Mouse (Mus musculus) Muller cell, postnatal 12 days (primary cell): Measurements from ENCODE around the gene Ghrhr.

Experiments used
- DNase-seq: peaks from one replicate; pipeline ENCODE4 v3.0.0-alpha.2; 2015; ENCODE audit errors: inconsistent ontology term

The Ghrhr gene

DNA sequence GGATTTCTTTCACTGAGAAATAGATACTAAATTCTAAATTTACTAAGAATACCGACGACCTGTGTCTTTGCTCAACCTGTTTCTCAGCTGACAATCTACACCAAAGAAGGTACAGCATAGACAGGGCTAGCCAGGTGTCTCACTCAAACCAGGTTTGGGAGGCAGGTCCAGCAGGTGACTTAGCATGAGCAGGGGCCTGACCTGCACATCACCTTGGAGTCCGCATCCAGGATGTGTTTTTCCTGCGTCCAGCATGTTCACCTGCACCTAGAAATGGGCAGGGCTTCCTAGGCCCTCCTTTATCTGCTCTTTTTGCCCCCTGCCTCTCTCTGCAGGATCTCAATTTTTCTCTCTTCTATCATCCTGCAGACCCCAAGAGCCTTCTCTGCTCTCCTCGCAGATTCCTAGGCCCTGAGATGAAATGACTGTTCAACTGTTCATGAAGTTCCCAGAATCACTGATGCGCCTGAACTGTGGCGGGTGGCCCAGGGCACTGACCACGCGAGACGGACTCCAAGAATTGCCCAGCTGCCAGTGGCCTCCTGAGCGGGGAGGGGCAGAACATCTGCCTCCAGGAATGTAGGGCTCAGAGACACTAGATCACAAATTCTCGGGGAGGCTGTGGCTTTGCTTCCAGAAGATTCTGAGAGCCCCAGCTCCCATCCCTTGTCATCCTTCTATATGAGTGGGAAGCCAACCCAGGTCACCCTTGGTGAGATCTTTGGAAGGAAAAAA, 22.2 kb upstream of the Ghrhr start:
- DNase-seq, result no peak

DNA sequence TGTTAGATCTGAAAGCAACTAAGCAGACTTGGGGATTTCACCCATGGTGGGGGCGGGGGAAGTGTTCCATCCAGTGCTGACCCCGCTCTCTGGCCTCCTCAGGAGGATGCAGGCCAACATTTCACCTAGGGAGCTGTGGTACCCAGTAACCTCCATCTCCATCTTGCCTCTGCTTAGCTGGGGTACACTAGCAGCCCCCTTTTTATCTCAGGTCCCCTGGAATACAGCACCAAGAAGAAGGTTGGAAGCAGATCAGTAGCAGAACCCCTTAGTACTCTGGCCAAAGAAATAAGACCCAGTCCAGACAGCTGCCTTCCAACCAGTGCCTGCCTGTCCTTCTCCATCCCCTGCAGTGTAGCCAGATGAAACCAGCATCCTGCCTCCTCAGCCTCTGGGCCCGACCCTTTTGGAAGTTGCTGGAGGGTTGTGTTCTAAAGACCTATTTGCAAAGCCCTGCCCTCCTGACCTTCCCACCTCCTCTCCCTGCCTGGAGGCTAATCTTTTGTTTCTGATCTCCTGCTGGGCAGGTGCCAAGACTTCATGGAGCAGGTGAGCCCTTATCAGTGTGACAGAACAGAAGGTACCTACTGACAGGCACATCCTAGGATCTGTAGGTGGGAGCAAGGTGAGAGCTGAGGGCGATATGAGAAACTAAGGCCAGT, 21.5 kb upstream of the Ghrhr start:
- DNase-seq, result no peak

DNA sequence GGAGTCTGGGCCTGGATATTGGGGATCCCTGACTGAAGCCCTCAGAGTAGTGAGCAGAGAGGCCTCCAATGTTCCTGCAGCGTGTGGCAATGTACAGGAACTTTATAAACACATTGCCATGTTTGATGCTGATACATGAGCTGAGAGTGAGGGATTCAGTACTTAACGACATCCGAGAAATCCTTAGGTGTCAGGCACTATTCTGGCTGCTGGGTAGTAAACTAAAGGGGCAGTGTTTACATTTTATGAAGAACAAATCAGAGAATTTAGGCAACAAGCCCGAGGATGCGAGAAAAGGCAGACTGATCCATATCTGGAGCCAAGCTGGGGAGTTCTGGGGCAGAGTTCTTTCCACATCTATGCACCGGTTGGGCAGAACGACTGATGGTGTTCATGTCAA, 20.5 kb upstream of the Ghrhr start:
- no peak for DNase-seq

DNA sequence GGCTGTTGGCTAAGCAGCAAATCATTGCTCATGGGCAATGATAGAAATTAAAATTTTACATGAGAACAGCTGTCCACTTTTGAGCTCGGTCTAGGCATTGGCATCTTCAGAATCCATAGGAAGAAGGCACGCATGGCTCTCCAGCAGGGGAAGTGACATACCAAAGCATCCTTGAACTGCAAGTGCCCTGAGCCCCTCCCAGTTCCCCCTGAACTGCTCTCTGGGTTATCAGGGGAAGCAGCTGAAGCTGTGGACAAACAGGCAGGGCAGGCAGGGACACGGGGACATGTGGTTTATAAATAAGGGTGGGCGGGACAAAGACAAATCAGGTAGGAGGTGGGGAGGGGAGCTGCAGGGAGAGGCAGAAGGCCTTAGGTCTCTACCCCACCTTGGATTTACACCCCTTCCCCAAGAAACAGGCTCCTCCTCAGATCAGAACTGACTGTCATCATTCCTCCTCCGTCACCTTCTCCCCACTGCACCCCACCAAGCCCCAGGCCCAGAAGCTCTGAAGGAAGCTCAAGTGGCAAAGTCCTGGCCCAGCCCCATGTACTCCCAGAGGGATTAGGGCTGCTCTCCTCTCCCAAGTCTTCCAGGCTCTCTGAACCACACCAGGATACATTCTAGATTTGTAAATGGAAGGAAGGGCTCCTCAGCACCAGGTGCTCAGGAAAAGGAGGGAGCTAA, 19.9 kb upstream of the Ghrhr start:
- no peak for DNase-seq

DNA sequence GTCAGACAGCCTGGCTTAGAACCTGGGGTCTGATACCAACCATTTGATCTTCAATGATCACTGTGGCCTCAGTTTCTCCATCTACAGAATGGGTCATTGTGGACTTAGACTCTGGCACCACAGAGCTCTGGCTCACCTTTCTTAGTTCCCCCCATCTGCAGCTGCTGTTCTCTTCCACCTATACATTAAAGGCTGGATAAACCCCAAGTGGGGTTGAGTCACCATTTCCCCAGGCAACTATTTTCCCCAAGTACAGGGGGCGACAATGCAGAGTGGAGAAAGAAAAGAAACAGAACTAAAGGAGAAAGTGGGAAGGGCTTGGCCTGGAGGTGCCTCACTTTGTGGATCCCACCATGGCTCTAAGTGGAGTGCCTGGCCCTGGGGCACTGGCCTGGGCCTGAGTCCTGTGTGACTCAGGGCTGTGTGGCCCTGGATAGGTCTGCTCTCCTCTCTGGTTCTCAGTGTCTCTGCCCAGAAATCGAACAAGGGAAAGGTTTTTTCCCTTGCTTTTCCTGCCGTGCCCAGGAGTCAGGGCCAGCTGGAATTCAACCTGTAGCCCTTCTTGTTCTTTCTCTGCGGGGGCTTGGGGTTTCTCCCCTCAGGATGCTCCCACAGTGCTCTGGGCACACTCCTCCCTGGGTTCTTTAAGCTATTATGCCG, 19.0 kb upstream of the Ghrhr start:
- DNase-seq, result peak; percentile 10

DNA sequence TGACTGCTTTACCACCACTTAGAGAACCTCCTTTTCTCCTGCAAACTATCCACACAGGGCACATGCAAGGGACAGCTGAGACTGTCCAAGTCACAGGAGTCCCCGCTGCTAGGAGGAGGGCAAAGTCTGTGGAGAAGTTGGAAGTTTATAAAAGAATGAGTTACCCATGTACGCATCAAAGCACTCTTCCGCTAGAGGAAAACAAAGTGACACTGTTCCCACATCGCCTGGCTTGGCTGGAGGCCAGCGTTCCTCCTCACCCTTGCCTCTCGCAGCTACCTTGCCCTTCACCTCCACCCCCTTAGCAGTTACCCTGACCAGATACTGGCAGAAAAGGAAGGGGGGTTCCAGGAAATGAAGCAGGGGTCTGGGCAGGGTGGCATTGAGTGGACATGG, 18.5 kb upstream of the Ghrhr start:
- DNase-seq, result peak; percentile 39

DNA sequence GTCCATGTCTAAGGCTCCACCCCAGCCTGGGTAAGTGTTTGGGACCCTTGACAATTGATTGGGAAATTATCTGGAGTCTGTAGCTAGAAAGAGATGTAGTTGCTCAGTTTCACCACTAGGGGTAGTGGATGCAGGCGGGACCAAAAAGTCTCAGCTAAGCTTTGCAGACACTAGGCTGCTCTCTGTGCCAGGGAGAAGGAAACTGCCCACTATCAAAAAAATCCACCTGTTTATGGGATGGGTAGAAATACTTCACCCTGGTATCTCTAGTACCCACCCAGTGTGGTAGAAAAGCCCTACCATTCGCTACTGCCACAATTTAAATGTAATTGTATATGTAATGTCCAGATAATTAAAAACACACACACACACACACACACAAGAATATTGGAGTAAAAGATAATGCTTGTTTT, 17.4 kb upstream of the Ghrhr start:
- no peak for DNase-seq

DNA sequence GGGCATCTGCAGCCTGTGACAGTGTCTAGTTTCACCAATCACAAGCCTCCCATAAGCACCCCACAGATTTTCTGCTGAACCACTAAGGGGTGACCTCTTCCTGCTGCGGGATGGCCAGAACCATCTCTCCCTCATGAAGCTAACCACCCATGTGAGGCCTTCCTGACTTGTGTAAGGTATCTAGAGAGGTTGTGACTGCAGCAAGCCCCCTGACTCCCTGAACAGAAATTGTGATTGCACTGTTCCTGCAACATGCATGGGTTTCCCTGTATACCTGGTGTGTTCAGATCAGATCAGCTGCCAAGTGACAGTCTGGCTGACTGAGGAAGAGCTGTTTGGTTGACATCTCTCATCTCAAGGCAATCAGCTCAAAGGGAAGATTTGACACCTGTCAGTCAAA, 13.4 kb upstream of the Ghrhr start:
- DNase-seq, result no peak

DNA sequence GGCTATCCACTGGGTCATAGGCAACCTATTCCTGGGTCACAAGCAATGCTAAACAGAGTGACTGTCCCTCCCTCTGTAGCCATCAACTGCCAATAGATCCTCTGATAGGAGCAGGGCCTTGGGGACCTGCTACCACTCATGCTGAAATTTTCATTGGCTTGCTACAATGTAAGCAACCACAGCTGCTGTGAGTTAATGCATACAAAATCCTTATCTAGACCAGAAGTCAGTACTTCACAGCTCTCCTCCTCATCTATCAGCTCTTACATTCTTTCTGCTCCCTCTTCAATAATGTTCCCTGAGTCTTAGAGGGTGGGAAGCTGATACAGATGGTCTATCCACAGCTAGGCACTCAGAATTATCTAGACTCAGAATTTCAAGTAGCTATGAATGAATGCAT, 9.0 kb upstream of the Ghrhr start:
- no peak for DNase-seq

DNA sequence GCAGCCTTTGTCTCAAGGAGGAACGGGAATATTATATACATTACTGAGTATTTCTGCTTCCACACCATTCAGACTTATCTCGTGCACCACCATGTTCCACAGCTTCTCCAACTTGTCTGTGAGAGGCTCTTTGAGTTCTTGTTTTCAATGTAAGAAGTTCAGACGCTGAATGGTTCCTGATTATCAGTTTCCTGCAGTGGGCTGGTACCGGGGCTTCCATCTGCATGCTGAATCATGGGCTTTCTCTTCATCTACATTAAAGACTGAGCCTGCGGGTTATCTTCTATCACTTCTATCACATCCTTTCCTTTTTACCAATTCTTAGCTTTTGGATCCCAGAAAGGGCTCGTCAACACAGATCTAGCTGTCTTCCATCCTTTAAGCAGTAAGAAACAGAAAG, 5.3 kb upstream of the Ghrhr start:
- no peak for DNase-seq

DNA sequence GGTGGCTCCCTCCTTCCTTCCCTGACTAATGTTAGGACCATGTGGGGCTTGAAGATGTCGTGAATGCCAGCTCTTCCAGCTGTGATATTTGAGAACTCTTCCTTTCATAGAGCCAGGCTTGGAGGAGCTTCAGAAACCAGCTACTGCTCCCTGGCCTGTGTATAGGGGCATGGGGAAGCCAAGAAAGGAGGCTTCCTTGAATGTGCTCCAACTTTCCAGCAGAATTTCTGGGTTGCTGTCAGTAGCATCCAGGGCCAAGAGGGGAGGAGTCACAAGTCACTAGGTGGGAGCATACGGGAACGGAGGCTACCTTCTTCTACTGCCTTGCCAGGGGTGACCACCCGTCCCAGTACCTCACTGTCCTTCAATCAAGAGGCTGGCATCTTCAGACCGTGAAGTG, 416 bp downstream of the Ghrhr start:
- DNase-seq, result no peak

DNA sequence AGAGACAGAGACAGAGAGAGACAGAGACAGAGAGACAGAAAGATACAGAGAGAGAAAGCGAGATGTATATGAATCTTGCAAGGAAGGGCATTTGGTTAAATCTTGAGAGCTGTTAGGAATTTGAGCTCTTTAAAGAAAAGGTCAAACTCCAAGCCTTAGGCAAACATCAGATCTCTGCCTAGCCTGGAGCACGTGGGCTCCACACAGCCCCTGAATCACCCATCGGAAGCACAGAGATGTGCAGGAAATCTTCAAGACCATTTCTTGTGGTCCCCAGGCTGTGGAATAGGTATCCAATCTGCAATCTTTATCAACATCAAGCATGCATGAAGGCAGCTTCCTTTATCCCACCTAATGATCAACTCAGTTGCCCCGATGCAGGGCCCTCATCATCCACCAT, 1.4 kb downstream of the Ghrhr start:
- no peak for DNase-seq

DNA sequence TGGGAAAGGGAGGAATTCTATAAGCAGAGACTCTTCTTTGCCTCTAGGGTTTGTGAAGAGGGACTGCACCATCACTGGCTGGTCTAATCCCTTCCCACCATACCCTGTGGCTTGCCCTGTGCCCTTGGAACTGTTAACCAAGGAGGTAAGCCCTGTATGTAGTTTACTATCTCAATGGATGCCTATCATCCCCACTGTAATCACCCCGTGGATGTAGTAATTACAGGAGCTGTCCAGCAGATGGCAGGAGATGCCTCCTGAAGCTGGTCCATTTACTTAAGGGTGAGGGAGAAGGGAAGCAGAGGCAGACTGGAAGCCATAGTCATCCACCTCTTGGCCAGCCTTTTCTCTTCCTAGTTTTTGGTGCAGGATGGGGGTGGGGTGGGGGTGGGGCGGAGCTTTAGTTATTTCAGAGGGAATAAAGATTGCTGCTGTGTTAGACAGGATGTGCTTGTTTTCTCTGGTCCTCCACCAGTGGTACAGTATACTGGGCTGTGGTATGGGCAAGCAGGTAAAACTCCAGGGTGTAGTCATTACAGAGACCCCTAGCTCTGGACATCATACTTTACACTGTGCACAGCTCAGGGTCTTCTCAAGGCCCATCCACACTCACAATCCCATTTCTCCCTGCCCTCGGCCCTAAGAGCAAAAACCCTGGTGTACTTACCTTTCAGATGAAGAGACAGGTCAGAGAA, 3.7 kb downstream of the Ghrhr start:
- DNase-seq, result no peak

DNA sequence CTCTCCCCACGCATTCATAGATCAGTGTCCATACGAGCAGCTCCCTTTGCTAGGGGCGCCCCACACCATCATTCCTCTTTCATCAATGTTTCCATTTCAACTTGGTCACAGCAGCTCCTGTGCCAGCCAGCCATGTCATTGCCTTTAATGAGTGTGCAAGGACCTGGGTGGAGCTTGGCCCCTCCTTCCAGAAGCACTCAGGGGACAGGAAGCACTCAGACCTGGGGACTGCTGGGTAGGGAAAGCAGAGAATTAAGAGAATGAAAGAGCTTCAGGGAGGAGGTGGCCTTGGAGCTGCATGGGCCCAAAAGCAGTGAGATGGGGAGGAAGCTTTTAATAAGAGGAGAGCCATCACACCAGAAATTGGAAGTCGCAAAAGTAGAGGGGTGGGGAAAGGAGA, 5.9 kb downstream of the Ghrhr start:
- DNase-seq, result no peak

DNA sequence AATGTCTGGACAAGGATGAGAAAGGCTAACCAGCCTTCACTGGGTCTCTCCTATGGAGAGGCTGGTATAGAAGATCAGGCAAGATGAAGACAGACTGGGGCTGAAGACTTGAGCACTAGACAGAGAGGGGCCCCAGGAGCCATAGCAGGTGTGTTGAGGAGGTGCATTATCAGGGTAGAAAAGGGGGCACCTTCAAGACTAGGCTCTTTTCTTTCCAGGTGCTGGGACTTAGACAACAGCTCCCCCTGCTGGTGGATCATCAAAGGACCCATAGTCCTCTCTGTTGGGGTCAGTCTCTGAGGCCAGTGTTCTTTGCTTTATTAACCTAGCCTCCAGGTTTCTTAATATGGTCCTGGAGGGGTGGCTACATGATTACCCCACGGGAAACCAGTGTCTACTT, 7.8 kb downstream of the Ghrhr start:
- DNase-seq, result no peak

DNA sequence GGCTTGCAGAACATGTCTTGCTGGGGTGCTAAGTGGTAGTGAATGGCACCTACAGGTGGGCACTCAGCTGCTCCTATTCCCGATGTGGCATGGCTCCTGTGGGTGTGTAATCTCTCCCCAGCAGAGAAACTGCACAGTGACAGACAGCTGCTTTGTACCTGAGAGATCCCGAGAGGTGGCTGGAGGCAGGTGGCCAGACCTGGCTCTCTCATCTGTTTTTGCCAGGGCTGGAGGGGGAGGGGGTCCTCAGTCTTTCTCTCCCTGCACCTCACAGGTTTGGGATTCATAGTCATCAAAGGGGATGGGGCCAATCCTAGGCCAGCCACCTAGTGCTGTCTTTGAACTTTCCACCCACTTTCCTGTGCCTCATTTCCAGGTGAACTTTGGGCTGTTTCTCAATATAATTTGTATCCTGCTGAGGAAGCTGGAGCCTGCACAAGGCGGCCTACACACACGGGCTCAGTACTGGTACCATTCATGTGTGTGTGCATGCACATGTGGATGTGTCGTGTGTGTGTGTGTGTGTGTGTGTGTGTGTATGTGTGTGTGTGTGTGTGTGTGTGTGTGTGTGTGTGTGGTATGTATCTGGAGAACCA, 8.4 kb downstream of the Ghrhr start:
- no peak for DNase-seq

DNA sequence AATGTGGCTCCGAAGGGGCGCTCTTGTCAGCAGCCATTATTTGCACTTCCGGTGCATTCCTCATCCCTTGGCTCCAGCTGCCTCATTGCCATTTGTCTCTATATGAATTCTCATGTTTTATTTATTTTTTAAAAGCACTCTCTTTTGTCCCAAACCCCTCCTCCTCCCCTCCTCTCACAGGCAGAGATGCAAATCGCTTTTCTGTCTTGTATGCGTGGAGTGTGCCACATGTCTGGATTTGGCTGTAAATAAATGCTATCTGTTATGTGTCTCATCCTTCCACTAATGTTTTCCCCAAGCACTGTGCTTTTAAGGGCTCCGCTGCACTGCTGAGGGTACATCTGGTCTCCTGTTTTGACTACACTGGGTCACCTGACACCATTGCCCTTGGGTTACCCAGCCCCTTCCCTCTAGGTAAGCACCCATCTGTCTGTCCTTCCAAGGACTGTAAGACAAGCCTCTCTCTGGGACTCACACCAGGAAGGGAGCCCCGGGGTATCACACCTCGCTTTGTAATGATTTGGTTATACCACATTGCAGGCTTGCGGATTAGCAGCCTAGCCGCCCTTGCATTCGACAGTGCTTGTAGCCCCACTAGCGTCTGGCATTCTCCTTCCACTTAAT, 12.6 kb downstream of the Ghrhr start:
- no peak for DNase-seq

DNA sequence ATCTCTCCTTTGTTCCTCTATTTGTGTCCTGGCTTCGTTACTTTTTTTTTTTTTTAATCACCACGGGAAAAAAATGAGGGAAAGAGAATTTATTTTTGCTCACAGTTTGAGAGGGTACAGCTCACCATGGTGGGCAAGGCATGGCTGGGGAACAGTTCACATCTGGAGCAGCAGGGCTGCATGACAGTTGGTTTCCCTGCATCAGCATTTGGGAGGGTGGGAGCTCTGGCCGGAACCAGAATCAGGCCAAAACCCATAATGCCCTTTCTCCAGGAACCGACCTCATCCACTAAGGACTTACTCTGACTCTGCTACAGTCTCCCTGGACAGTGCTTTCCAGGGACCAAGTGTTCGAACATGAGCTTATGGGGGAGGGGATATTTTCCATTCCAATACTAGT, 13.2 kb downstream of the Ghrhr start:
- no peak for DNase-seq

DNA sequence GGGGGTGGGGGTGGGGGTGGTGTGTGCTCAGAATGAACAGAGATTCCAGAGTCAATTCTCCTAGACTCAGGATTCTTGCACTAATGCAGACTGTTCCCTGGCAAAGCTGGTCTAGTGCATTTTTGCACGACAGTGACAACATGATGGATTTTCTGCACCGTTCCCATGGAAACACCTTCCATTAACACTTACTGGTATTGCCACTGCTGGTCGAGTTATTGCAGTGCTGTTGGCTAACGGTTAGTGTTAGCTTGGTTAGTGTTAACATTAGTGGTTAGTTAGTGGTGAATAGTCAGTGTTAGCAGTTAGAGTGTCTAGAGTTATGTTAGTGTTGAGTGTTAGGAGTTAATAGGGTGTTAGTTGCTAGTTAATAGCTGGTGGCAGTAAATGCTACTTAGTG, 15.7 kb downstream of the Ghrhr start:
- DNase-seq, result no peak

DNA sequence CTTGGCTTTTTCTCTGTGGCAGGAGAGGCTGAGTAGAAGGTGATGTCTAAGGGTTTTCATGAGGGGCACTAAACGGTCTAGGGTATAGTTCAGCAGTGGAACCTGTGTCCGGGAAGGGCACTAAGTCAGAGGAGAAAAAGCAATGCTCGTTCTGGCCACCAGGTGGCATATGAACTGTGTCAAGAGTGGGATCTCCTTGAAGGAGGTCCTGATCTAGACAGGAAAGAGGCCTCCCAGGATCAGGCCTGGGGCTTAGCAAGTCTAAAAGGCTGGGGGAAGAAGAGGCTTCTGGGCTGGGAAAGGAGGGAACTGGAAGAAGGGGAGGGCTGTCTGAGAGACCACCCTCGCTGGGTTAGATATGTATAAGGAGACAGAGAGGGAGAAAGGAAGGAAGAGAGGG, 16.4 kb downstream of the Ghrhr start:
- peak; percentile 32 for DNase-seq

DNA sequence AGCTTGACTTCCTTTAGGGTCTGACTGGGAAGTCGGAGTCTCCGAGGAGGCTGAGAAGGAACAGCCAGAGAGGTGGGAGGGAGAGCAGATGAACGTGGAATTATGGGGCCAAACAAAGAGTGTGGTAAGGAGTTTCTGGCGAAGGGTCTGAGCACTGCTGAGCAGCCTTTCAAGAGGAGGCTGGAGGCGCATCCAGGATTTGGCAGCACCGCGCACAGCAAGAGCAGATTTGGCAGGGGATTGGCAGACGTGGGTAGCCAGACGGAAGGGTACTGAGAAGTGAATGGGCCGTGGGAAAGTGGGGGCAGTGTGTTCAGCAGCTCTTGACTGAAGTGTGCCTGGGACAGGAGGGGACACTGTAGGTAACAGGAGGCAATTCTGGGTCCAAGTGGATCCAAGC, 18.8 kb downstream of the Ghrhr start:
- peak; percentile 19 for DNase-seq
